Mouse (Mus musculus) activated CD4-positive, CD25-positive, alpha-beta regulatory T cell, adult 4 months (primary cell): ENCODE measurements around the gene Prkx. TPM values are rescaled to one million over a fixed set of nuclear protein-coding genes. Genes with fewer than 3 reads are reported as not detected.

Source experiments
- ATAC-seq: one replicate; pipeline ENCODE4 v1.8.0; 2017
- polyA plus RNA-seq, 2 experiments: library from polyadenylated mRNA; unstranded; fragments of 100-300 nt; shearing (Covaris generic); gene quantifications; one replicate each; pipeline ENCODE4 v1.2.1; 2017

Gene Prkx
- polyA plus RNA-seq: 10 to 100 TPM; 32.3 to 40.0 TPM

GRCm38 (mm10) chrX:77796238-77796835 is at the start of gene Prkx:
Gene Prkx (minus strand): TSS chrX:77796278.
- ATAC-seq: peak; percentile 47

DNA sequence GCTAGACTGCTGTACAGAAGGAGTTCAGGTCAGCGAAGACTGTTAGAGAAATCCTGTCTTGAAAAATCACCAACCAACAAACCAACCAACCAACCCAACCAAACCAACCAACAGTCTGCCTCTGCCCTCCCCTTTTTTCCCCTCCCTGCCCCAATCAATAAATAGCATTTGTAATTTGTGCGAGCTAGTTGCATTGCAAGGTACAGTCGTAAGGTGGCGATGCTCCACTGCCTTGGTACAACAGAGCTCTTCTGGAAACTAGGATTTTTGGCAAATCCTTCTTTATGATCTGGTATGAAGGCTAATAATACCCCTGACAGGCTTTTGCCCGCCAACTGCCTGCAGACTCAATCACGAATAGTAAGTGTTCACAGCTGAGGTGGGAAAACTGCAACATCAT is 16.0 kb upstream of the Prkx start:
- ATAC-seq: no peak

GRCm38 (mm10) chrX:77810608-77811206 is 14.6 kb upstream of the Prkx start:
- ATAC-seq: peak; percentile 55

DNA sequence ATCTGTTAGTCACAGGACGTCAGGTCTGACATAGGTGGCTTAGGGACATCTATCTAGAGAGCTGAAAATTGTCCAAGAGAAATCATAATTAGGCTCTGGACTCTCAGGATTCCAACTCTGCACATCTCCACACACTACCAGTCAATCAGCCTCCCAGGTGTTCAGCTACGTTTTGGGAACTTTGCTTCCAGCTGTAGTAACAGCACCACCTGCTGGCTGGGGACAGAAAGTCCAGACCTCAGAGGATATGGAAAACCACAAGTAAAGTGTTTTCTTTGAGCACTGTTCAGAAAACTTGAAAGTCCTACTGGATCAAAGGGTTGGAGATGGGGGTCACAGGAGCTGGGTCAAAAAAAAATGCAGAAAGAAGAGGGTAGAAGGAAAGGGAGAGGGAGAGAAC is 12.5 kb upstream of the Prkx start:
- peak; percentile 81 for ATAC-seq

DNA sequence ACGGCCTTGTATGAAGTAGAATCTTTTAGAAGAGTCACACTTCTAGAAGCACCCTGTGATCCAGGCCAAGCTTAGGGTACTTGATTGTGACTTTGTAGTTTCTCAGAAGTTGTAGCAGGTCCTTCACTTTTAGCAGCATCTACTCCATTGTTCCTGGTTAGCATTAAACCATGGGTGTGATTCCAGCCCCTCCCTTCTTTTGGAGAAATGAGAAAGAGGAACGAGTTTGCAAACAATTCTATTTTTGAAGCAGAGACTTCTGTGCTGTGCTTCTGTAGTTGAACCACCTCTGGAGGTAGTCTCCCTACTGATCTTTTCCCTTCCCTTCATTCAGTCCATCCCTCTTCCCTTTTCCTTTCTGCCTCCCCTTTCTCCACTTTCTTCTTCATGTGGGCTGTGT is 6.2 kb upstream of the Prkx start:
- no peak for ATAC-seq

DNA sequence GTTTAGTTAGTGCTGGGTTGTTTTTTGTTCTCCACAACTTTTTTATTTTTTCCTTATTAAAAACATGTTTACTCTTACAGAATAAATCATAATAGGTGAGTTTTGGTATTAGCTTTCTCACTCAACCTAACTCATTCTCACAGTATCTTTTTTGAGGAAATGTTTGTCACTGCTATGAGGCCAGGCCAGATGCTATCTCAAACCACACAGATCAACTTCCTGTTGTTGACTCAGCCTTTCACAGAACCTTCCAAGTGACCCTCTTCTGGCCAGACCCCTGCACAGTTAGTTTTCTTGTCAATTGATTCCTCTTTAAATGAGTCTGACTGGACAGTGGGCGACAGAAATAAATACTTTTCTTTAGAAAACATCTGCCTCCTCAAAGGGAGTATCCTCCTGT is 5.5 kb upstream of the Prkx start:
- peak; percentile 75 for ATAC-seq

DNA sequence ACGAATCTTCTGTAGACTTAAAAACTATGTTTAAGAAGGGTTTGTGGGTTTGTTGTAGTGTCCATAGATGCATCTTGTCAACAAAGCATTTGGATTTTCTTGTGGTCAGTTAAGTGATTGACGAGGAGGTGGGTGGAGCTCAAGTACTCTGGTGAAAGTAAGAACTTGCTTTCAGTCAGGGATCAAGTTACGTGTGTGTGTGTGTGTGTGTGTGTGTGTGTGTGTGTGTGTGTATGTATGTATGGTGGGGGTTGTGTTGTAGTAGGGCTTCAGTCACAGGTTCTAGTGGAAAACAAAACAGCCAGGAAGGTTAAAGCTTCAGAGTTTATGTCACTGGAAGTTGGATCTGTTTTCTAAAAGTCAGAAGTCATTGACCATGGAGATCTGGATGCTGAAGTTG is 3.5 kb upstream of the Prkx start:
- ATAC-seq: no peak

- no peak for ATAC-seq
Measured at GRCm38 (mm10) chrX:77797801-77798200, 1.7 kb upstream of the Prkx start.

- no peak for ATAC-seq
Measured at GRCm38 (mm10) chrX:77796916-77797315, 838 bp upstream of the Prkx start.

- ATAC-seq: peak; percentile 88
Measured at GRCm38 (mm10) chrX:77795858-77796174, 262 bp downstream of the Prkx start.

GRCm38 (mm10) chrX:77794962-77795857 is 868 bp downstream of the Prkx start:
- peak; percentile 20 for ATAC-seq

- no peak for ATAC-seq
Measured at GRCm38 (mm10) chrX:77788675-77789074, 7.4 kb downstream of the Prkx start.

- no peak for ATAC-seq
Measured at GRCm38 (mm10) chrX:77786354-77786753, 9.7 kb downstream of the Prkx start.

- ATAC-seq: peak; percentile 66
Measured at GRCm38 (mm10) chrX:77777822-77778221, 18.3 kb downstream of the Prkx start.

DNA sequence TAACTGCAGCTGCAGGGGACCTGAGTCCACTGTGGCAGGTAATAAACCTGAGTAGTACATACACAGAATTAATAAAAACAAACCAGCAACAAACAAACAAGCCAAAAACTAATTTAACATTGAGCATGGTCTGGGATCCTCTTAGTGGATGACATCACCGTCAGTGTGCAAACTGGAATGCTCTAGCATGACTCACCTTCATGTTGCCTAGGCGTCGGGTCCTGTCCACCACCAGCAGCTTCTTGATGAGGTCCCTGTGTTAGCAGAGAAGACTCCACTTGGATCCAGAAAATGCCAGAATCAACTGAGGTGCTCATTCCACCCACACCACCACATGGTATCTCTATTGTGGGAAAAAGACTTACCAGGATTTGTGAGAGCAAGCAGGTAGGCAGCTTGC is 30.9 kb downstream of the Prkx start:
- ATAC-seq: no peak

GRCm38 (mm10) chrX:77744260-77744659 is 51.8 kb downstream of the Prkx start:
- peak; percentile 71 for ATAC-seq

DNA sequence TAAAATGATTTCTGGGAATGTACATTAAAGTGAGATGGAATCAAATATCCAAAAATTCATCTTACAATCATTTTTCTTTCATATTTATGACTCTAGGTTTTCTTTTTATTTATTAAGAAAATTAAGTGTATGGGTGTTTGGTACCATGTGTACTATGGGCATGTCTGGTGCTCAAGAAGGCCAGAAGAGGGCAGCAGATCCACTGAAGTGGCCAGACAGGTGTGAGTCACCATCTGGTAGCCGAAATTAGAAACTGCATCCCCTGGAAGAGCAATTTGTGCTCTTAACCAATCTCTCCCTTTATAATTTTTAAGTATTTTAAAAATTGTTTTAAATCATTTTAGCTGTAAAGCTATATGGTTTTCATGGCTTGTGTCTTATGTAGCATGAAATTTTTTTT is 54.7 kb downstream of the Prkx start:
- peak; percentile 63 for ATAC-seq

DNA sequence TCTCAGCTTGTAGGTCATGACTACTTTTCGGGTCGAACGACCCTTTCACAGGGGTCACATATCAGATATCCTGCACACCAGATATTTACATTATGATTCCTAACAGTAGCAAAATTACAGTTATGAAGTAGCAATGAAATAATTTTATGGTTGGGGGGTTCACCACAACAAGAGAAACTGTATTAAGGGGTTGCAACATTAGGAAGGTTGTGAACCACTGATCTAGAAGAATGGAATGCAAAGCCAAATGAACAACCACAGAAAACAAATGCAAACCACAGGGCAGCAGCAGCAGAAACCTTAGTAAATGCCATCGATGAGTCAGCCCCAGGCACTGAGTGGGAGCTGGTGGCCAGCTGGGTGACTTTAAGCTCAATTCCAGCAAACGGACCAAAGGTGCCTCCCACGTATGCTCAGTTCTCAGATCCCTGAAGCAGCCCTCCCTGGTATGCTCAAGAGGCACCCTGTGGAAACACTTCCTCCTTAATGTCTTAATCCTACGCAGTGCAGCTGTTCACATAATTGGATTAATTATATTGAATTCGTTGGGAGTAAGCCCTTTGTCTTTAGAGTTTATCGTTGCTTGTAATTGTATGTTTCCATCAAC is 62.0 kb downstream of the Prkx start:
- ATAC-seq: no peak

DNA sequence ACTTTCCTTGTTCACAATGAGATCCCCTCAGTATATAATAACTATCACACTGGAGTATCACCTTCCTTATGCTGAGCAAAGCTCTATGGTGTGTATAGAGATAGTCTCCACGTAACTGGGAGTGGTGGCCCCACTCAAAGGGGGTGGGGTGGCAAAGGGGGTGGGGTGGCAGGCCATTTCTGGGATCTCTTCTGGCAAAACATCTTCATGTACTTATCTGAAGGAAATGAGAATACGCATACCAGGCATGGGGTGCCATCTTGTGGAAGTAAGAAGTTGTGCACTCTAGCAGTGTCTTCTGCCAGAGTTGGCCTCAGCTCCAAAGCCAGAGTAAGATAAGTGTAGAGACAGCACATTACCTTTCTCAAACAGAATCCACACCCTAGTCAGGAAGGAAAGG is 75.8 kb downstream of the Prkx start:
- ATAC-seq: no peak
